Mouse (Mus musculus): Measurements from ENCODE around the gene Snap47. TPM values are rescaled to one million over a fixed set of nuclear protein-coding genes. Genes with fewer than 3 reads are reported as not detected.
A peak's percentile ranks its signal among the peaks of the same experiment; 100 is the strongest.

The Snap47 gene
- total and polyA plus RNA-seq, 2 experiments from 2014 or later = 369 to 507 TPM

- peaks cover 16% of the 10 kb centered on the region for H3K36me3 ChIP-seq (ENCODE audit: insufficient read depth)
- peak within 1 kb of the TSS; percentile 60 for H3K4me3 ChIP-seq (ENCODE audit: low read depth, low read length)
- no peaks in the 10 kb centered on the region for H3K9me3 ChIP-seq (ENCODE audit: low read length)
- H3K9ac ChIP-seq = peak within 1 kb of the TSS; percentile 82
- no peak for TF ChIP-seq CTCF (IDR thresholded peaks at IDR 0.05; ENCODE audit: low read depth)
- ATAC-seq (peak; percentile 97), DNase-seq (peak; percentile 94)
- H3K4me2 ChIP-seq (ENCODE audit: low read depth) = peak within 1 kb of the TSS; percentile 86
- H3K27ac ChIP-seq (ENCODE audit: low read depth, low read length) = peak within 1 kb of the TSS; percentile 71
- 4% methylated on average over 36 of the region's 40 CpGs for WGBS
- no peaks in the 10 kb centered on the region for H3K27me3 ChIP-seq (ENCODE audit: insufficient read depth, low read length)
- H3K4me1 ChIP-seq (ENCODE audit: insufficient read depth) = peaks cover 19% of the 10 kb centered on the region
Observed at GRCm38 (mm10) chr11:59449741-59450229, 1.2 kb downstream of the Snap47 start, which contains the start of gene Jmjd4. Jmjd4 (plus strand) TSS chr11:59450045.

DNA sequence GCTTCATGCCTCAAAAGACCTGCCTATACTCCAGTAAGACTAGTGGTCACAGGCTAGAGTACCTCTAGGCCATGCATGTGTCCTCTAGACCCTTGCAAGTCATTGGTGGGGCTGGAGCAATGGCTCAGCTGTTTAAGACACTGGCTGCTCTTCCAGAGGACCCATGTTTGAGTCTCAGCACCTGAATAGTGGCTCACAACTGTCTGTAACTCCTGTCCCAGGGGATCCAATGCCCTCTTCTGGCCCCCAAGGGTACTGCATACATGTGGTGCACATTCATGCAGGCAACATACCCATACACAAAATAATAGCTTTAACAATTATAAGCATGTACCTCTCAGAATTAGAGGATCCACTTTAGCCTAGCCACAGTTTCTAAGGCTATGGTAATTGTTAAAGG, 7.9 kb downstream of the Snap47 start:
- peaks cover 10% of the 10 kb centered on the region for H3K36me3 ChIP-seq (ENCODE audit: insufficient read depth)
- no peaks in the 10 kb centered on the region for H3K9me3 ChIP-seq (ENCODE audit: low read length)
- DNase-seq (no peak), ATAC-seq (no peak)
- H3K27me3 ChIP-seq (ENCODE audit: insufficient read depth, low read length) = no peaks in the 10 kb centered on the region
- no peaks in the 10 kb centered on the region for H3K4me1 ChIP-seq (ENCODE audit: insufficient read depth)
- no peak overlapping the region for H3K4me3 ChIP-seq (ENCODE audit: low read depth, low read length)
- H3K9ac ChIP-seq = no peak overlapping the region
- H3K27ac ChIP-seq (ENCODE audit: low read depth, low read length) = no peak overlapping the region
- no peak for TF ChIP-seq CTCF (IDR thresholded peaks at IDR 0.05; ENCODE audit: low read depth)
- H3K4me2 ChIP-seq (ENCODE audit: low read depth) = no peak overlapping the region

DNA sequence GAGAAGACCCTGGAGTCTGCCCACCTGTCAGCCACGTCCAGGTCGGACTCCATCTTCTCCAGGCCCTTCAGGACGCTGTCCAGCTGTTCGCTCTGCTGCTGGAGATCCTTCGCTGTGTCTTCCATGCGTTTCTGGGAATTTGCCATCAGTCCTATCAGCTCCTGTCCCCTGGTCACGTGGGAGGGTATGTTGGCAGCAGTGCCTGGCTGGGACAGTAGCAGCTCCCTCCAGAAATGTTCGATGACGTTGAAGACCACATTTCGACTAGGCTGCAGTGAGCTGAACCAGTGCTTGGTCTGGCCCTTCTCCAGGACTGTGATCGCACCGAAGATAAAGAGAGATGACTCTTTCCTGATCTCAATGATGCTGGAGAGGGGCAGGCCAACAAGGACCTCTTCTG, 13.0 kb downstream of the Snap47 start:
- no peak overlapping the region for H3K27ac ChIP-seq (ENCODE audit: low read depth, low read length)
- no peak overlapping the region for H3K4me2 ChIP-seq (ENCODE audit: low read depth)
- WGBS = 95% methylated on average over 12 of the region's 12 CpGs
- no peaks in the 10 kb centered on the region for H3K27me3 ChIP-seq (ENCODE audit: insufficient read depth, low read length)
- H3K4me3 ChIP-seq (ENCODE audit: low read depth, low read length) = no peak overlapping the region
- H3K9me3 ChIP-seq (ENCODE audit: low read length) = no peaks in the 10 kb centered on the region
- H3K36me3 ChIP-seq (ENCODE audit: insufficient read depth) = peaks cover 31% of the 10 kb centered on the region
- H3K4me1 ChIP-seq (ENCODE audit: insufficient read depth) = no peaks in the 10 kb centered on the region
- ATAC-seq (no peak), DNase-seq (no peak)
- no peak overlapping the region for H3K9ac ChIP-seq
- no peak for TF ChIP-seq CTCF (IDR thresholded peaks at IDR 0.05; ENCODE audit: low read depth)

DNA sequence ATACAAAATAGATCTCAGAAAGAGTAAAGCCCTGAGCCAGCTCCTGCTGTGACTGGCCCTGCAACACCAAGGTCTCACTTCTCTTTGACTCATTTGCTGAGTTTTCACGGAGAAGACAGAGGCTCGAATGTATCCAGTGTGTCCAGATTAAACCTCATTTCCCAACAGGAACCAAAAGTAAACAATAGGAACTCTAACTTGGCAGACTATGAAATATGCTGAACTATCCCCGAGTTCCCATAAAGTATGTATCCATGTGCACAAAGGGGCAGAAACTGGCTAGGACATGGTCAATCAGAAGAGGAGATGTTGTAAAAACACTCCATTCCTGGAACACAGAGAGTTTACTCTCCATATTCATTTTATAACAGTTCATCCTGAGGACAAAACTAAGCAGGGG, 18.7 kb downstream of the Snap47 start:
- Histone ChIP-seq H3K27me3 (ENCODE audit: insufficient read depth, low read length) (no peaks in the 10 kb centered on the region), H3K36me3 (ENCODE audit: insufficient read depth) (peaks cover 40% of the 10 kb centered on the region), H3K9me3 (ENCODE audit: low read length) (no peaks in the 10 kb centered on the region), H3K4me2 (ENCODE audit: low read depth) (no peak overlapping the region), H3K4me1 (ENCODE audit: insufficient read depth) (no peaks in the 10 kb centered on the region), H3K9ac (no peak overlapping the region), H3K4me3 (ENCODE audit: low read depth, low read length) (no peak overlapping the region), H3K27ac (ENCODE audit: low read depth, low read length) (no peak overlapping the region)
- TF ChIP-seq CTCF (IDR thresholded peaks at IDR 0.05; ENCODE audit: low read depth) = no peak
- DNase-seq (no peak), ATAC-seq (no peak)
- WGBS = 66% methylated on average over 3 of the region's 3 CpGs

GRCm38 (mm10) chr11:59429959-59430358, 21.0 kb downstream of the Snap47 start:
- no peak for TF ChIP-seq CTCF (IDR thresholded peaks at IDR 0.05; ENCODE audit: low read depth)
- no peaks in the 10 kb centered on the region for H3K4me1 ChIP-seq (ENCODE audit: insufficient read depth)
- DNase-seq (no peak), ATAC-seq (no peak)
- H3K9me3 ChIP-seq (ENCODE audit: low read length) = no peaks in the 10 kb centered on the region
- H3K9ac ChIP-seq = no peak overlapping the region
- H3K27me3 ChIP-seq (ENCODE audit: insufficient read depth, low read length) = no peaks in the 10 kb centered on the region
- WGBS = 90% methylated on average over 1 of the region's 1 CpGs
- no peak overlapping the region for H3K27ac ChIP-seq (ENCODE audit: low read depth, low read length)
- no peak overlapping the region for H3K4me3 ChIP-seq (ENCODE audit: low read depth, low read length)
- H3K4me2 ChIP-seq (ENCODE audit: low read depth) = no peak overlapping the region
- H3K36me3 ChIP-seq (ENCODE audit: insufficient read depth) = peaks cover 46% of the 10 kb centered on the region

DNA sequence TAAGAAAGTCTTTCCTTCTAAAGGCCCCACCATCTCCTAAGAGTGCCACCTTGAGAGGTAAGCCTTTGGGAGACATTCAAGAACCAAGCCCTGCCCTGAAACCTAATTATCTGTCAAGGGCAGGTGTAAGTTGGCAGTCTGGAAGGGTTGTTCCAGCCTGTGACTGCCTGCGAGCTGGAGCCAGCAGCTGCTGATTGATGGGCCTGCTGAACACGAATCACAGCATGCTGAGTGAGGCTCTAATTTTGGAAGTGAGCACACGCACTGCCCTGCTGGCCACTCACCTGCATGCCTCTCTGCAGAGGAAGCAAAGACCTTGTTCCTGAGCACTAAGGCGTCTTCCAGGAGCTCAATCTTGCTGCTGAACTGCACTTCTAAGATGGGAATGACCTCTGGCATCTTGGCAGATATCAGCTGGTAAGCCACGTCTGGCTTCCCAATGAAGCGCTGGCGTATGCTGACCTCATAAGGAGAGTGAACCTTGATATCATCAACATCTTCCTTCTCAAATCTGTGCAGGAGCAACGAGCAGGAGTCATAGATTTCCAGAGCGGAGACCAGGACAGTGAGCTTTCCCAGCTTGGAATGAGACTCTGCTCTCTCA, 22.8 kb downstream of the Snap47 start:
- Histone ChIP-seq H3K27ac (ENCODE audit: low read depth, low read length) (no peak overlapping the region), H3K4me3 (ENCODE audit: low read depth, low read length) (no peak overlapping the region), H3K4me1 (ENCODE audit: insufficient read depth) (no peaks in the 10 kb centered on the region), H3K36me3 (ENCODE audit: insufficient read depth) (peaks cover 58% of the 10 kb centered on the region), H3K9ac (no peak overlapping the region), H3K4me2 (ENCODE audit: low read depth) (no peak overlapping the region), H3K27me3 (ENCODE audit: insufficient read depth, low read length) (no peaks in the 10 kb centered on the region), H3K9me3 (ENCODE audit: low read length) (no peaks in the 10 kb centered on the region)
- DNase-seq (no peak), ATAC-seq (no peak)
- no peak for TF ChIP-seq CTCF (IDR thresholded peaks at IDR 0.05; ENCODE audit: low read depth)
- WGBS = 93% methylated on average over 9 of the region's 9 CpGs

DNA sequence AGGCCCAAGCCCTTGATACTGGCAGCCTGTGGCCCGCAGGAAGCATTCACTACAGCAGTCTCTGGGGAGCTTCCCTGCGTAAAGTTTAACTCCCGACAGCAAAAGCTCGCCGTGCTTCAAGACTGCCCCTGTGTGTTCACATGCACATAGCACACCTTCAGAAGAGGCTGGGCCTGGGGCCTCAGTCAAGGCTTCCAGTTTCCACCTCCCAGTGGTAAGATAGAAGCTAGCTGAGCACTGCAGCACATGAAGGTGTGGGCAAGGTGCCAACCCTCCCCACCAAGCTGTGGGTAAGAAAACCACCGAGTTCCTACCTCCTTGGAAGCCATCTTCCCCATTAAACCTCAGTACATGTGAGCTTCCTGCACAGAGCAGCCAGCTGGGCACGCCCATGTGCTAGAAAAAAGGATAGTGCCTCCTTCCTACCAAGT, 25.3 kb downstream of the Snap47 start:
- H3K27me3 ChIP-seq (ENCODE audit: insufficient read depth, low read length) = no peaks in the 10 kb centered on the region
- peak; percentile 48 for TF ChIP-seq CTCF (IDR thresholded peaks at IDR 0.05; ENCODE audit: low read depth)
- H3K4me3 ChIP-seq (ENCODE audit: low read depth, low read length) = no peak overlapping the region
- DNase-seq (peak; percentile 10), ATAC-seq (no peak)
- no peaks in the 10 kb centered on the region for H3K4me1 ChIP-seq (ENCODE audit: insufficient read depth)
- H3K9ac ChIP-seq = no peak overlapping the region
- 68% methylated on average over 7 of the region's 7 CpGs for WGBS
- H3K9me3 ChIP-seq (ENCODE audit: low read length) = no peaks in the 10 kb centered on the region
- H3K36me3 ChIP-seq (ENCODE audit: insufficient read depth) = peaks cover 62% of the 10 kb centered on the region
- no peak overlapping the region for H3K4me2 ChIP-seq (ENCODE audit: low read depth)
- no peak overlapping the region for H3K27ac ChIP-seq (ENCODE audit: low read depth, low read length)

All from forebrain, postnatal 0 days (tissue).